Mouse (Mus musculus) bone marrow, adult 2 months (tissue): Measurements from ENCODE around the gene Zfp69.

Experiments
- CTCF ChIP-seq: fragments of 200-500 bp; IDR thresholded peaks from 2 replicates; pipeline ENCODE4 v1.5.1; 2011; ENCODE audit warnings: low read length, control low read depth; ENCODE audit not compliant: control insufficient read depth, insufficient read depth
- POLR2A ChIP-seq: fragments of 200-500 bp; IDR thresholded peaks from 2 replicates; pipeline ENCODE4 v1.6.1; 2011; ENCODE audit warnings: low read depth, mild to moderate bottlenecking, control low read depth, low read length, borderline replicate concordance; ENCODE audit not compliant: control insufficient read depth

DNA sequence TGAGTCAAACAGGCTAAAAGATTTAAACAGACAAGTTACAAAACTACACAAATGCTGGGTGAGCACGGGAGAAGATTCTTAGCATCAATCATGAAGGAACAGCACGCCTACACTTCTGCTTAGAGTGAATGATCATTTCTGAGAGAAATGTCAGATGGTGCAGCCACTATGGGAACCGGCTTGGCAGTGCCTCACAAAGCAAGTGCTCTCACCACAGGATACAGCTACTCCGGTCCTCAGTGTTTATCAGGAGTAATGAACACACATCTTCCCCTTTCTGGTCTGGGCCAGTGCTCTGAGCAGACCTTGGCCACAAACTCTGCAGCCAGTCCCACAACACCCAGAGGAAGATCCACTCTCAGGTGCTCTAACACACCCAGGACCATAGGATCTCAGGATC lies 47.0 kb downstream of the Zfp69 start:
- TF ChIP-seq CTCF, result no peak
- TF ChIP-seq POLR2A, result no peak
